Mouse (Mus musculus) ZHBTc4 (cell line): ENCODE measurements around the gene Tsnax.

ENCODE experiments used
- DNase-seq: peaks from one replicate; pipeline ENCODE4 v3.0.0-alpha.2; 2011; ENCODE audit warnings: low read depth, low spot score

The Tsnax gene

DNA sequence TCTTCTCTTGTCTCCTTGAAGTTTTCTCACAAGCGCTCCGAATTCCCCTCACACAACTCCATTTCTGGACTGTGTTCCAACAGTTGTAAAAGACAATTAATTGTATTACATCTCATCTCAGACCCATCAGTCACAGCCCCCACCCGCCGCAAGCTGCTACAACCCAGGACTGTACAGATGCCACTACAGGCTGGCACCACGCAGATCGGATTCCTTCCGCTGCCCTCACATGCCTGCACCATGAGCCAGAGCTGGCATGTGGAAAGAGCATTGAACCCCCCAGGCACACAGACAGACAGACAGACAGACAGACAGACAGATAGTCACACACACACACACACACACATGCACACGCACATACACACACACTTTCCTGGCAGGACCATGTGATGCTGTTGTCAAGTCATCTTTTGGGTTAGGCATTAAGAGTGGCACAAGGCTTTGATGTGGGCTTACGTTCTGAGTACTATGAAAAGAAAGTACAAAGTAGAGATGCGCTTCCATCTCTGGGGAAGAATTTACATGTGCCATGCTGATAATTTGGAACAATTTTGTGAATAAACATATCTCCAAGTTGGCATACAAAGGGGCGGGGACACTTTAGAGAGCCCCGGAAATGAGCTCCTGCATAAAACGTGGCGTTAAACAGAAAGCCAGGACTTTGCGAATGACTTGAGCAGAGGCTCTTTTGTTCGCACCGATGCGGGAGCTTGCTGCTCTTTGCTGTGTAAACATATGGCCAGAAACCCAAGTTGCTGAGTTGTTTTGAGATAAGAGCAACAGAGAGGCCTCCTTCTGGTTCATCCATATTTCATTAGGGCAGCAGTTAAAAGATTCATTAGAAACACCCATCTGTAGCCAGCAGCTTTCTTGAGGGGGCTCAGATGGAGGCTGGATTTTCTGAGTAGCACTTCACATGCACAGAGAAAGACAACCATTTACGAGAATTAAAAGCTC is 67.9 kb downstream of the Tsnax start:
- DNase-seq = no peak

GRCm38 (mm10) chr8:125083746-125084145 is 70.9 kb downstream of the Tsnax start:
- DNase-seq = no peak
